Mouse (Mus musculus) heart, adult 2 months (tissue): Measurements from ENCODE around the gene Timm50.

Experiments used
- CTCF ChIP-seq: fragments of 200-600 bp; IDR thresholded peaks from 2 replicates; pipeline ENCODE4 v1.8.1; 2022; ENCODE audit warnings: antibody characterized with exemption, mild to moderate bottlenecking, moderate library complexity
- EP300 ChIP-seq: fragments of 200-500 bp; IDR thresholded peaks from 2 replicates; pipeline ENCODE4 v1.6.1; 2011; ENCODE audit warnings: low read depth, low read length, control low read depth; ENCODE audit not compliant: insufficient read depth

DNA sequence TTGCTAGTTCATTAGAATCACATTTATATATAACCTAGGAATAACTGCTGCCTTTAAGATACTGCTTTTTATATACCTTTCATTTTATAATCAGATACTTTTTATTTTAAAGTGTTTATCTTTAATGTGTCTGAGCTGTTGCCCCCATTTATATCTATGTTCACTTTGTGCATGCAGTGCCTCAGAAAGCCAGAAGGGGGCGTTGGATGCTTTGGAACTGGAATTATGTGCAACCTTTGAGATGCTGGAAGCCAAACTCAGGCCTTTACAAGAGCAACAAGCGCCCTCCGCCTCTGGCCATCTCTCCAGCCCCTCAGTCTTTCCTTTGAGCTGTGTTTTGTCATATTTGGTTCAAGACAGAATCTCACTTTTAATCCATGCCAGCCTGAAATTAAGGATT is 40.1 kb downstream of the Timm50 start:
- peak; percentile 44 for TF ChIP-seq CTCF
- TF ChIP-seq EP300 = no peak
